Mouse (Mus musculus) forebrain, embryonic 15.5 days (tissue): ENCODE results near the gene 6430571L13Rik. TPM values are rescaled to one million over a fixed set of nuclear protein-coding genes. Genes with fewer than 3 reads are reported as not detected.

ENCODE experiments used
- ATAC-seq: fragments of 200-750 bp; cut with Nextera tagmentation; replicated peaks from 2 replicates; pipeline ENCODE4 v1.8.0; 2017; ENCODE audit warnings: mild to moderate bottlenecking, moderate TSS enrichment, moderate library complexity
- H3K27ac ChIP-seq: fragments of 300-500 bp; sonication (generic); replicated peaks from 2 replicates; pipeline ENCODE4 v1.5.1; 2015; ENCODE audit warnings: mild to moderate bottlenecking, inconsistent platforms
- H3K27me3 ChIP-seq: fragments of 300-500 bp; sonication (generic); 2 replicates; pipeline ENCODE4 v1.6.1; 2015; ENCODE audit warnings: inconsistent platforms
- H3K36me3 ChIP-seq: fragments of 300-500 bp; sonication (generic); 2 replicates; pipeline ENCODE4 v1.6.1; 2015; ENCODE audit warnings: mild to moderate bottlenecking, inconsistent platforms
- H3K4me1 ChIP-seq: fragments of 300-500 bp; sonication (generic); 2 replicates; pipeline ENCODE4 v1.6.1; 2015; ENCODE audit warnings: inconsistent platforms
- H3K4me2 ChIP-seq: fragments of 300-500 bp; sonication (generic); replicated peaks from 2 replicates; pipeline ENCODE4 v1.6.1; 2015; ENCODE audit warnings: mild to moderate bottlenecking, inconsistent platforms
- H3K4me3 ChIP-seq: fragments of 300-500 bp; sonication (generic); 2 replicates; pipeline ENCODE4 v1.5.1; 2015; ENCODE audit warnings: mild to moderate bottlenecking, inconsistent platforms
- H3K9ac ChIP-seq: fragments of 300-500 bp; sonication (generic); replicated peaks from 2 replicates; pipeline ENCODE4 v1.6.1; 2015; ENCODE audit warnings: mild to moderate bottlenecking, inconsistent platforms
- H3K9me3 ChIP-seq: fragments of 300-500 bp; sonication (generic); 2 replicates; pipeline ENCODE4 v1.6.1; 2016; ENCODE audit warnings: inconsistent platforms
- WGBS: fragments of 180-500 bp; shearing (Covaris S2); methylation state at CpG from one replicate; pipeline ENCODE4 v1.1.7; 2015; ENCODE audit warnings: mixed read lengths; 5-methylcytosine and 5-hydroxymethylcytosine counted together
- polyA plus RNA-seq: library from polyadenylated mRNA; unstranded; fragments of >200 nt; fragmentation: Nextera tagmentation; extraction: Ambion mirVana; gene quantifications from 2 replicates; pipeline ENCODE4 v1.2.1, GENCODE M21; 2015

Gene 6430571L13Rik
- polyA plus RNA-seq, 1 experiment from 2014 or later, result 4.5 TPM

- Histone ChIP-seq H3K4me3 (no peak overlapping the region), H3K9me3 (no peaks in the 10 kb centered on the region), H3K27ac (no peak overlapping the region), H3K27me3 (no peaks in the 10 kb centered on the region), H3K4me1 (no peaks in the 10 kb centered on the region), H3K36me3 (no peaks in the 10 kb centered on the region), H3K9ac (no peak overlapping the region), H3K4me2 (no peak overlapping the region)
- 76% methylated on average over 12 of the region's 12 CpGs for WGBS
- ATAC-seq, result no peak
Observed at GRCm38 (mm10) chr9:107307886-107308285, 32.5 kb upstream of the 6430571L13Rik start.

- Histone ChIP-seq H3K4me3 (no peak overlapping the region), H3K4me2 (no peak overlapping the region), H3K36me3 (no peaks in the 10 kb centered on the region), H3K9me3 (no peaks in the 10 kb centered on the region), H3K27me3 (no peaks in the 10 kb centered on the region), H3K27ac (no peak overlapping the region), H3K9ac (no peak overlapping the region), H3K4me1 (no peaks in the 10 kb centered on the region)
- 91% methylated on average over 9 of the region's 9 CpGs for WGBS
- ATAC-seq, result no peak
Observed at GRCm38 (mm10) chr9:107308346-107309000, 31.9 kb upstream of the 6430571L13Rik start.

DNA sequence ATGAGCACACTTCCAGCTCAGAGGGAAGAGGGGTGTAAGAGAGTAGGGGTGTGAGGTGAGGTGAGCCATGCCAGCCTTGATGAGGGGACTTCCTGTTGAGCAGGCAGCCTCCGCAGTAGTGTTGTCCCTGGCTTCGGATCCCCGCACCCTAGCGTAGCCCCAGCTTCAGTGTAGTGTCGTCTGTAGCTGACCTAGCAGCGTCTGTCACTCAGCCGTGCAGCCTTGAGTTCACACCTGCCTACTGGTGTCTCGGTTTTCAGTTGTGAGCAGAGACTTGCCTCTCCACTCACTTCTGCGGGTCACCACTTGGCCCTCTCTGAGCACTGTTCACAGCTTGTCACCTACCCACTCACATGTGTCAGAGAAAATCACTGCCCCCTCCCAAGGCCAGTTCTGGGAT is 31.2 kb upstream of the 6430571L13Rik start:
- H3K9me3 ChIP-seq, result no peaks in the 10 kb centered on the region
- H3K4me1 ChIP-seq, result no peaks in the 10 kb centered on the region
- no peak overlapping the region for H3K4me2 ChIP-seq
- H3K36me3 ChIP-seq, result no peaks in the 10 kb centered on the region
- ATAC-seq, result no peak
- WGBS, result 82% methylated on average over 9 of the region's 9 CpGs
- H3K9ac ChIP-seq, result no peak overlapping the region
- H3K4me3 ChIP-seq, result no peak overlapping the region
- no peak overlapping the region for H3K27ac ChIP-seq
- no peaks in the 10 kb centered on the region for H3K27me3 ChIP-seq

DNA sequence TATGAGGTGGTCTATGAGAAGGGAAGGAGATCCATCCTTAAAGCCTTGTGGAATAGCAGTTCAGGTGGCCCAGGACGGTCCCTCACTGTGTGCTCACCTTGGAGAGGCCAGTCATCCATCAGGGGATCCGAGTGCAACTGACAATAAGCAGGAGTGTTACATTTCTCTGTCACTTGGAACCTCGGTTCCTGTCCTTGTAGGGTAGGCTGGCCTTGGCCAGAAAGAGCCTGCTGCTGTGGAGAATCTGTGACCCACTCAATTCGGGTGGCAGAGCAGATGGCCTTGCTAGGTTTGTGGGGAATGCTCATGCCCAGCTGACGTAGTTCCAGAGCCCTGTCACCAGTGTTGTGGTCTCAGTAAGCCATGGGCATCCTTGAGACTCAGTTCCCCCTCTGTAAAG is 30.8 kb upstream of the 6430571L13Rik start:
- no peak overlapping the region for H3K9ac ChIP-seq
- no peak for ATAC-seq
- no peaks in the 10 kb centered on the region for H3K4me1 ChIP-seq
- no peak overlapping the region for H3K4me2 ChIP-seq
- 81% methylated on average over 5 of the region's 5 CpGs for WGBS
- no peaks in the 10 kb centered on the region for H3K27me3 ChIP-seq
- H3K36me3 ChIP-seq, result no peaks in the 10 kb centered on the region
- H3K4me3 ChIP-seq, result no peak overlapping the region
- H3K27ac ChIP-seq, result no peak overlapping the region
- H3K9me3 ChIP-seq, result no peaks in the 10 kb centered on the region

DNA sequence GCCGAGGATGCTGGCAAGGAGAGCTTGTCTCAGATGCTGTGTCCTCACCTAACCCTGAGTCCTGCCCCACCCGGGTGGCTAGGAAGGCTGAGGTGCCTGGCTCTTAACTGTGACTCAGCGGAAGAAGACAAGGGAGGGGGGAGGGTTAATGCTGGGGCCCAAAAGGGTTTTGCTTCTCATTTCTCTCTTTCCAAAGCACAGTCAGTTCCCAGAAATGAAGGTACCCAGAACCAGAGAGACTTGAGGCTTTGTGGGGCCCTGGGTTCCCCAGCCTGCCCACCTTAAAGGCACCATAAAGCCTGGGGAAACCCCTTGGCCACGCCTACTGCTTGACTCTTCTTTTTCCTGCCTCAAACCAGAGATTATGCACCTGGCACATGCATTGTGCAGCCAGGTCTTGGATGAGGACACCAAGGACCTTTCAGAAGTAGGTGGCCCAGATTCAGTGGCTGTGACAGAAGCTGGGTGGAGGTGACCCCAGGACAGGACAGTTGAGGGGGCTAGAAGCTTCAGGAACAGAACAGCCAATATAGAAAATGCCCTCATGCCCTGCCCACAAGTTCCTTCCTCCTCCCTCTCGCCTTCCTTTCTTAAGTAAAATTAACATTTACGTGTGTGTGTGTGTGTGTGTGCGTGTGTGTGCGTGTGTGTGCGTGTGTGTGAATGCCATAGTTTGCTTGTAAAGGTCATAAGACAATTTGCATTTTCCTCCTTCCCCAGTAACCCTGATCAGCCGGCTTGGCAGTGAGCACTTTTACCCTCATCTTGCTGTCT is 27.4 kb upstream of the 6430571L13Rik start:
- Histone ChIP-seq H3K9ac (no peak overlapping the region), H3K4me3 (no peak overlapping the region), H3K9me3 (no peaks in the 10 kb centered on the region), H3K36me3 (no peaks in the 10 kb centered on the region), H3K4me1 (no peaks in the 10 kb centered on the region), H3K27ac (no peak overlapping the region), H3K4me2 (no peak overlapping the region), H3K27me3 (no peaks in the 10 kb centered on the region)
- no peak for ATAC-seq
- WGBS, result 64% methylated on average over 10 of the region's 10 CpGs

GRCm38 (mm10) chr9:107313926-107314325 is 26.5 kb upstream of the 6430571L13Rik start:
- Histone ChIP-seq H3K4me3 (no peak overlapping the region), H3K27me3 (no peaks in the 10 kb centered on the region), H3K27ac (no peak overlapping the region), H3K9ac (no peak overlapping the region), H3K9me3 (no peaks in the 10 kb centered on the region), H3K36me3 (no peaks in the 10 kb centered on the region), H3K4me2 (no peak overlapping the region), H3K4me1 (no peaks in the 10 kb centered on the region)
- no peak for ATAC-seq
- 93% methylated on average over 3 of the region's 3 CpGs for WGBS

- no peaks in the 10 kb centered on the region for H3K36me3 ChIP-seq
- 79% methylated on average over 2 of the region's 2 CpGs for WGBS
- no peak overlapping the region for H3K9ac ChIP-seq
Observed at GRCm38 (mm10) chr9:107315791-107316190, 24.6 kb upstream of the 6430571L13Rik start.

DNA sequence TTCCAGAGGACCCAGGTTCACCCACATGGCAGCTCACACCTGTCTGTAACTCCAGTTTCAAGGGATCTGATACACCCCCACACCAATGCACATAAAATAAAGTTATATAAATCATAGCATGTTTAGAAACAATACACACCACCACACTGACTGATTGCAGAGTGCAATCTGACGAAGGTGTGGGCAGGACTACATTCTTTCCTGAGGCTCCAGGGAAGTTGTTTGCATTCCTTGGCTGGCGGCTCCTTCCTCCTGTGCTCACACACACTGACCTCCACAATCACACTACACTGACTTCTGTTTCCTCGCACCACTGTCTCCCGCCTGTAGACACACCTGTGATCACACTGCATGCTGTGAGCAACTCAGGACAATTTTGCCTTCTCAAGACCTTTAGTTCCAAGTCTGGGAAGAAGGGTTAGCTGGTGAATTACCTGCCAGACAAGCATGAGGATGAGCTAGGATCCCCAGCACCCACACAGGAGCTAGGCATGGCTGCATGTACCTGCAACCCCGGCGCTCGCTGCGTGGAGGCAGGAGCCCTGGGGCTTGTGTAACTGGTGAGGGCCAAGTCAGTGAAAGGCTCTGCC is 17.8 kb upstream of the 6430571L13Rik start:
- no peak overlapping the region for H3K4me2 ChIP-seq
- no peaks in the 10 kb centered on the region for H3K27me3 ChIP-seq
- no peaks in the 10 kb centered on the region for H3K4me1 ChIP-seq
- no peak for ATAC-seq
- no peak overlapping the region for H3K27ac ChIP-seq
- no peak overlapping the region for H3K4me3 ChIP-seq
- no peaks in the 10 kb centered on the region for H3K36me3 ChIP-seq
- H3K9me3 ChIP-seq, result no peaks in the 10 kb centered on the region
- 89% methylated on average over 8 of the region's 8 CpGs for WGBS
- H3K9ac ChIP-seq, result no peak overlapping the region

More at GRCm38 (mm10) chr9:107315791-107316190, 24.6 kb upstream of the 6430571L13Rik start:
- Histone ChIP-seq H3K4me1 (no peaks in the 10 kb centered on the region), H3K9me3 (no peaks in the 10 kb centered on the region), H3K27ac (no peak overlapping the region), H3K27me3 (no peaks in the 10 kb centered on the region), H3K4me2 (no peak overlapping the region), H3K4me3 (no peak overlapping the region)
- no peak for ATAC-seq

DNA sequence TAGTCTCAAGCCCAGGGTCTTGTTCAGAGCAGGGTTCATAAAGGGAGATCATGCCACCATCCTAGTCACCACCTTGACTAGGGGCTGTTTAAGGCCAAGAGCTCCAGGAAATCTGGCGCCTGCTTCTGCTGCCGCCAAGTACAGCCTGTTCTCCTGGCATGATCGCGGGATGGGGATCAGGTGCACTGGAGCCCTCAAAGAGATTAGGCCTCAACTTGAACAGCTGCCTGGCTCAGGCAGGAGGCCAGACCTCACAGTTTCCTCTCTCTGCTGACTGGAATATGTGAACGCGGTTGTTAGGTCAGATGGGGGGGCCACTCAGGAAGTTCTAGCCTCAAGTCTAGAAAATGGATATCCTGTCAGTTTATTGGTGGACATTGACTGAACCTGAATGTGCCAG is 16.8 kb upstream of the 6430571L13Rik start:
- no peaks in the 10 kb centered on the region for H3K4me1 ChIP-seq

DNA sequence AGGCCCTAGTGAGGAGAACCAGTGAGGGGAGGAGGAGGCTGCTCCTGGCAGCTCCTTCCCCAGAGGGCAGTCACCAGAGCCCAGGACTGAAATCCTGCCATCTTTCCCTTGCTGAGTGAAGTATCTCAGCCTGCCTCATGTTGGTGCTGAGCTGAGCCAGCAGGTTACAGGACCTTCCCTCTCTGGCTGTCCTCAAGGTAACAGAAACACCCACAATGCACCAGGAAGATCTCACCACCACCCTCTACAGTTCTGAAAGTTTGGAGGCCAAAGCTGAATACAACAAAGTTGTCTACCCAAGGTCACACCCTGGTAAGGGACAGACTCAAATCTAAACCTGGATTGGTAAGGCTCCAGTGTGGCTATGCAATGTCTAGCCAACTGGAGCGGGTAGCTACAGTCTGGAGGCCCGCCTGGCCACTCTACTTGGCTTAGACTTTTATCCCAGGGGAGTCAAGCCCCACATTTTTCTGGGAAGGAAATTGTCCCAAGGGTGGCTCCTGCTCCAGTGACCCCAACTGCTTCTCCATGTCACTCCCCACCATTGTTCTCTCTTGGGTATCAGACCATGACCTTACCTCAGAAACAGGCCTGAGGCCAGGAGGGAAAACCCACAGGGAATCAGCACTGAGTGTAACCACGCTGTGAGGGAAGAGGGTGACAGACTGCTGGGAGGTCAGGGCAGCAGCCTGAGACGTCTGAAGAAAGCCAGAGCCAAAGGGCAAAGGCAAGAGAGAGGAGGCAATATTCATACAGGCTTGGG is 15.4 kb upstream of the 6430571L13Rik start:
- H3K9ac ChIP-seq, result no peak overlapping the region
- H3K9me3 ChIP-seq, result no peaks in the 10 kb centered on the region
- no peak overlapping the region for H3K4me2 ChIP-seq
- H3K36me3 ChIP-seq, result 0 out of 2 replicates have a peak, but pooled peaks cover 3% of the 10 kb centered on the region
- no peak overlapping the region for H3K27ac ChIP-seq
- H3K4me3 ChIP-seq, result no peak overlapping the region
- no peaks in the 10 kb centered on the region for H3K27me3 ChIP-seq
- H3K4me1 ChIP-seq, result no peaks in the 10 kb centered on the region
- 62% methylated on average over 4 of the region's 4 CpGs for WGBS
- ATAC-seq, result no peak

More for the DNA sequence above, 16.8 kb upstream of the 6430571L13Rik start:
- ATAC-seq, result no peak
- H3K9ac ChIP-seq, result no peak overlapping the region
- H3K4me3 ChIP-seq, result no peak overlapping the region
- H3K27ac ChIP-seq, result no peak overlapping the region
- 66% methylated on average over 6 of the region's 6 CpGs for whole genome bisulfite sequencing
- no peaks in the 10 kb centered on the region for H3K27me3 ChIP-seq
- 0 out of 2 replicates have a peak, but pooled peaks cover 3% of the 10 kb centered on the region for H3K36me3 ChIP-seq
- H3K4me2 ChIP-seq, result no peak overlapping the region
- H3K9me3 ChIP-seq, result no peaks in the 10 kb centered on the region

GRCm38 (mm10) chr9:107325904-107326303 is 14.5 kb upstream of the 6430571L13Rik start:
- Histone ChIP-seq H3K4me2 (no peak overlapping the region), H3K4me1 (no peaks in the 10 kb centered on the region), H3K27me3 (no peaks in the 10 kb centered on the region), H3K4me3 (no peak overlapping the region), H3K9me3 (no peaks in the 10 kb centered on the region), H3K27ac (no peak overlapping the region), H3K36me3 (0 out of 2 replicates have a peak, but pooled peaks cover 3% of the 10 kb centered on the region), H3K9ac (no peak overlapping the region)
- 91% methylated on average over 7 of the region's 7 CpGs for WGBS
- no peak for ATAC-seq
